Mouse (Mus musculus) heart, postnatal 0 days (tissue): Measurements from ENCODE around the gene Dnttip2.

ENCODE experiments used
- CTCF ChIP-seq: IDR thresholded peaks from 2 replicates; pipeline ENCODE4 v1.5.1; 2016; ENCODE audit warnings: antibody characterized with exemption, control low read depth, low read depth
- EP300 ChIP-seq: IDR thresholded peaks from 2 replicates; pipeline ENCODE4 v1.6.1; 2016; ENCODE audit warnings: antibody characterized with exemption, low read depth

DNA sequence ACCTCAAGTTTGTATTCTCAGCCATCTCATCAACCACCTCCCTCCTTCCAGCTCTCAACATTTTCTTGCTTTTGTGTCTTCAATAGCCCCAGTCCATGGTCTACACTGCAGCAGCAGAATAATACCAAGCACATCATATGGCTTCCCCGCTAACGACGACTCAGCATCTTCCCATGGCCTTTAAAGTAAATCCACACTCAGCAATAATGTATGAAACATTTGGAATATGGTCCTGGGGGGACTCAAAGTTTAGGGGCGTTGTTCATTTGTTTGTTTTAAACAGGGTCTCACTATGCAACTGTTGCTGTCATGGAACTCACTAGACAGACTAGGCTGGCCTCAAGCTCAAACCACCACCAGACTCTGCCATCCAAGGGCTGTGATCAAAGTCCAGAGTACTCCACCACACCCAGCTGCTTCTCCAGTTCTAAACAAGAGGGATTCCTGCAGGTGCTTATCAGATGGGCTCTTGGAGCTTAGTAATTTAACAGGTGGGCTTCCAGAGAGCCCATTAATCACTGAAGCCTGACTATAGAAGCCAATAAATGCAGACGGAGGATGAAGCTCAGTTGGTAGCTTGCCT, 14.5 kb downstream of the Dnttip2 start:
- TF ChIP-seq CTCF = no peak
- no peak for TF ChIP-seq EP300
